Mouse (Mus musculus) spleen, postnatal 14 days (tissue): ENCODE results near the gene Prkce.

Experiments
- DNase-seq, 2 experiments: peaks; one replicate each; pipeline ENCODE4 v3.0.0; 2021 to 2022; ENCODE audit warnings: low spot score in 2 of 2

Gene Prkce

DNA sequence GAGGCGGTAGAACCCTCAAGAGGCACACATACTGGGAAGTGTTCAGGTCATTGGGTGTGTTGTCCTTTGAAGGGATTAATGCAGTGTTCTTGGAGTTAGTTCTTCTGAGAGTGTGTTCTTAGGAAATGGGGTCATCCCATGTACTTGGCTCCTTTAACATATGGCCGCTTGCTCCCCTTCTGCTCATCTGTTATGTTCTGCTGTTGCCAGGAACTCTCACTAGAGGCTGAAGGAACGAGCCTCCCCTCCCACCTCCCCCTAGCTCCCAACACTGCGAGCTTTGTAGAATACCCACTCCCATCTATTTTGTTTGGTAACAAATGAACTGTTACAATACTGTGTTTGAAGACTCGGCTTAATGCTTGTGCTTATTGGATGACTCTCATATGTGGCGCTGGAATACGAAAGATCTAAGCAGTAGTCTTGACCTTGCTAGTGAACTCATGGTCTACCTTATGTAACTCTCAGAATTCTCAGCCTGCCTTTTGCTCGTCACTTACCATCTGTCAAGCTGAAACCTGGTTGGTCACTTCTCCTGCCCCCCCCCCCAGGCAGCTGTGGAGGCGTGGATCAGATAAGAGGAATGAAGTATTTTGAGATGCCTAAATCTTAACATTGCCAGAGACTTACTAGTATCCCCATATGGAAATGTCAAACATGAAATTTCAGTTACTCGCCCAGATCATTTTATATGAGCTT is 58.1 kb downstream of the Prkce start:
- no peak for DNase-seq

DNA sequence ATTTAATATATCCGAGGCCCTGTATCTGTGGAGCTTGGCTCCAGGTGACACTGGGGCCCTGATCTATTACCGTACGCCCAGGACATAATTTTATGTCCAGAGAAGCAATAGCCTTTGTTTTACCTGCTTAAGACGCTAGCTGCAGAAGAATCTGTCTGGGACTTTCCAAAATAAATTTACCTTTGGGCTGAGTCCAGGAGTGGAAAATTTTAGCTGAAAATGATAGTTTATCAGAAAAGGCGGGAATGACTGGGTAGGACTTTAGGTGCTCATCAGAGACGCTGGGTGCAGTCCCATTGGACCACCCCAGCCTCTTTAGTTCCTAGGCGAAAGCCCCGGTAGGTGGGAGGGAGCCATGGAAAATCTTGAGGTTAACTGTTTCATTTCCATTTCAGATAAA is 58.6 kb downstream of the Prkce start:
- DNase-seq = no peak

DNA sequence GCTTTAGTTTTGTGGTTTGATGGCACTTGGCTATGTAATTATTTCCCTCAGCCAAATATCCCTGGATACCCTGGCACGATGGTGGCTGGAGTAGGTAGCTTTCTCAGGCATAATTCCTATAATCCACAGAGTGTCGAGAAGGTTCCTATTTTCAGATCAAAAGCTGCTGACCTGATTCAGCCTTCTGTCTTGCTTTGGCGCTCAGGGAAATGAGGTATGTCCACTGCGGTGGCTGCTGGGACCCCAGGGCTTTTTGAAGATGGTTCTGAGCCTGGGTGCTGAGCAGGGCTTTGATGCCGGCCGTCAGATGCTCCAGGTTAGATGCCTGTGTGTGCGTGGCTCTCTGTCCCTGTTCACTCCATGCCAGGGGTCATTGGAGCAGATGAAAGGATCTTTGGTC is 59.0 kb downstream of the Prkce start:
- DNase-seq = no peak

DNA sequence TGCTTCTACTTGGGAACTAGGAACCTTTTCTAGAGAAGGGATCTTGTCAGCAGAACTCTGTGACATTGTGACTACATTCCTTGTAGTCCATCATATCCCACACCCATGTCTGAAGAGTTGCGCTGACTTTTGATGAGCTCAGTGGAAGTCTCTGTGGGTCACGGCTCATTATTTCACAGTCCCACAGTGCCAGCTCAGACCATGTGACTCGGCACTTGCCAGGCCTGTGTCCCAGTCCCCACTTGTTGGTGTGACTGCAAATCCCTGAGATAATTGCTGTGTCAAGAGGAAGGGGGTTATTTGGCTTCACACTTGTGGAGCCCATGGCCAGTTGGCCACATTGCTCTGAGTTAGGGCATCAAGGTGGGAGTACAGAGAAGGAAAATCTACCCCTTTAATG is 59.8 kb downstream of the Prkce start:
- DNase-seq = no peak

DNA sequence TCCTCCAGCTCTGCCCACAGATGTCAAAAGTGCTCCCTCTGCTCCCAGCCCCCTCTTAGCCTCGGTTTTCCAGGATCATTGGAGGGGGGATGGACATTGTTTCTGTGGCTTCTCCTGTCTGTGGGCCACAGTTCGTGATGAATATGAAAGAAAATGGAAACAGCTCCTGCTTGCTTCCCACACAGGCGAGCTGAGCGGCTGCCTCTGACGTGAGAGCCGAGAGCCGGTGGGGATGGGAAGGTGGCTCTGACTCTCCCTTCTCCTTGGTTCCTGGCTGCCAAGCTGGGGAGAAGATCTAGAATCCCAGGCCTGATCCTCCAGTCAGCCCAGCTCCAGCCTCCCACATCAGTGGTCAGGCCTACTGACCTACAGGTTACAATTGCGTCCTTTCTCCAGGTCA is 61.3 kb downstream of the Prkce start:
- DNase-seq = no peak

DNA sequence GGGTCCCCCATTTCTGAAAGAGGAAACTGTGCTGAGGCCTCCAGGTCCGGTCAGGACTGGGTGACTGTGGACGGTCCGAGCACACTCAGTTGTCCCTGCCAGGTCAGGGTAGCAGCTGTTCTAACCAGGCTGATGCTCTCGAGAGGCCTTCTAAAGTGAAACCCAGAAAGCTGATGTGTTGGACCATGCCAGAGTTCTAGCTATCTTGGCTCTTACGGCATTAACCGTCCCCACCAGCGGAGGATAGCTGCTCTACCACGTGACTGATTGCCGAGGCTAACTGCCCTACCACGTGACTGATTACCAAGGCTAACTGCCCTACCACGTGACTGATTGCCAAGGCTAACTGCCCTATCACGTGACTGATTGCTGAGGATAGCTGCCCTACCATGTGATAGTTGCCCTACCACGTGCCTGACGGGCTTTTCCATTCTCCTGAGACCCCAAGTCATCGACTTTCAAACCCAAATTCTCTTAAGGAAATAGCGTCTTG is 62.6 kb downstream of the Prkce start:
- DNase-seq = no peak

DNA sequence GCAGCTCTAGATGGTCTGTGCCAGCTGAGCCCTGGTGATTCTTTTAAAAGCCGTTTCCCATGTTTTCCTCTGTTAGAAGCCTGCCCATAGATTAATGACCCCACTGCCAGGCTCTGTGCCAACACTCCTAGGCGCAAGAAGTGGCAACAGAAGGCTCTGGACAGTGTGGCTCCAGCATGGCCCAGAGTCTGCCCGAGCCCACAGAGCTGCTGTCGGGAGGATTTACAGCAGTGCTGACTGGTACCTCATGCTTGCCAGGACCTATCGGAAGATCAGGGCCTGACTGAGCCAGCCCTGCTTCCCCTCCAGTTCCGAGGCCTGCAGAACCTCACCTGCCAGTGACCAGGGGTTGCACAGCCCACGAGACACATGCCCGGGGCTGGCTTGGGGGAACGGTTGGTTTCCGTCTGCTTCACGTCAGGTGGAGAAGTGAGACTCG is 64.2 kb downstream of the Prkce start:
- no peak for DNase-seq

DNA sequence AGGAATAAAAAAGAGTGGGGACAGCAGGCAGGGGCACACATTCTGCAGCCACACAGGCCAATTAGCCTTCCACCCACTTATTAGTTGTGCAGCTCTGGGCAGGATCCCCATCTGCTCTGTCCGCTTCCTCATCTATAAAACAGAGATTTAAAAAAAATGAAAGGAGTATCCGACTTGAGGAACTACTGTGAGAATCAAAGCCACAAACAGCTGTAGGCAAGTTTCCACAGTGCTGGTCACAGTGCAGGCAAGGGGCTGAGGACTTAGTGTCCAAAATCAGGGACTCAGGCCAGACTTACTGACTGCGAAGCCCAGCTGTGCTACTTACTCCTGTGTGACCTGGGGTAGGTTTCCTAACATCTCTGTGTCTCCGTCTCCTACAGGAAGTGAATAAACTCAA is 64.7 kb downstream of the Prkce start:
- no peak for DNase-seq

DNA sequence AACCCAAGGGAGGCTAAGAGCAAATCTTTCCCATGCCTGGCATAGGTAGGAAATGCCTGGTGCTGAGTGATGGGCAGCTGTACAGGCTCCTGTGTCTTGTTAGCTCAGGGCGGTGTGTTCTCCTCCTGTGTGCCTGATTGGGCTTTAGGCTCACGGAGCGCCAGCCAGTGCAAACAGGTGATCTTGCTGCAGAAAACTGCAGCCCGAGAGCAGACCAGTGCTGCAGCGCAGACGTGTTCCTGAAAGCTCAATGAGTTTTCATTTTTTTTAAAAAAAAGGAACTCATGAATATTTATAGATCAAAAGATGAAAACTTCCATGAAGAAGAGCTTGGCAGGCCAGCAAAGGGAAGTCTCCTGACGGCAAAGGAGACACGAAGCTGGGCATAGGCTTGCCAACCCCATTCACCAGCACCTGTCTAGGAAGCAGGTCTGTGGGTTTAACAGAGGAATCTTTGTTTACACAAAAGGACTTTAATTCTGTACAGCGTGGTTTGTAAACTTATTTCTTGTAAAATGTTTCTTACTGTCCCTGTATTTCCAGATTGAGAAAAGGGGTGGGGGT is 67.1 kb downstream of the Prkce start:
- no peak for DNase-seq

DNA sequence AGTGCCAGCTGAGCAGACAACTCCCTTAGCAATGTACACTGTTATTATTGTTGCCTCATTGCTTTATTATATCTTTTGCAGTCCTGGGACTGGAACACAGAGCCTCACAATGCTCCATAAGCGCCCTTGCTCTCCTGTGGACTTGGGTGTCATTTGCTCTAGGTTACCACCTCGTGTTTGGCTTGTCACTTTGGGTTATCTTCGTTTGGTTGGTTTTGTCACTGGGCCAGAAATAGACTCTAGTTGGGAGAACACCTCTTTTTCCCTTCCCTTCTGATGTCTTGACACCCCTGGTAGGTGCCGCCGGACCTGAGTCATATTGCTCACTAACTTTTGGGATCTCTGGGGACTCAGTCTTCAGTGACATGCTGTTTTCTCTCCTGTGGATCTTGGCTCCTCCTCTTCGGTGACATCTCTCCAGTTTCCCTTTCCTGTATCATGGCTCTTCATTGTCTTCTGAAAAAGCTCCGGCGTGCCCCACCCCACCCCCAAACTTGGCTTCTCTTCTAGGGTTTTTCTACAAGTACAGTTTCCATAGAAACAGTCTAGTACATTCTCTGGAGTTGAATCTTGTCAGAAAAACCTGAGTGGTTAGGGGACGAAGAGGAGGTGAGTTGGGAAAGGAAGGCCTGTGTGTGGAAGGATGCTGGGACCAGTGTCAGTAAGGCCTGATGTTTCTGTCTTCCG is 68.6 kb downstream of the Prkce start:
- DNase-seq = no peak

DNA sequence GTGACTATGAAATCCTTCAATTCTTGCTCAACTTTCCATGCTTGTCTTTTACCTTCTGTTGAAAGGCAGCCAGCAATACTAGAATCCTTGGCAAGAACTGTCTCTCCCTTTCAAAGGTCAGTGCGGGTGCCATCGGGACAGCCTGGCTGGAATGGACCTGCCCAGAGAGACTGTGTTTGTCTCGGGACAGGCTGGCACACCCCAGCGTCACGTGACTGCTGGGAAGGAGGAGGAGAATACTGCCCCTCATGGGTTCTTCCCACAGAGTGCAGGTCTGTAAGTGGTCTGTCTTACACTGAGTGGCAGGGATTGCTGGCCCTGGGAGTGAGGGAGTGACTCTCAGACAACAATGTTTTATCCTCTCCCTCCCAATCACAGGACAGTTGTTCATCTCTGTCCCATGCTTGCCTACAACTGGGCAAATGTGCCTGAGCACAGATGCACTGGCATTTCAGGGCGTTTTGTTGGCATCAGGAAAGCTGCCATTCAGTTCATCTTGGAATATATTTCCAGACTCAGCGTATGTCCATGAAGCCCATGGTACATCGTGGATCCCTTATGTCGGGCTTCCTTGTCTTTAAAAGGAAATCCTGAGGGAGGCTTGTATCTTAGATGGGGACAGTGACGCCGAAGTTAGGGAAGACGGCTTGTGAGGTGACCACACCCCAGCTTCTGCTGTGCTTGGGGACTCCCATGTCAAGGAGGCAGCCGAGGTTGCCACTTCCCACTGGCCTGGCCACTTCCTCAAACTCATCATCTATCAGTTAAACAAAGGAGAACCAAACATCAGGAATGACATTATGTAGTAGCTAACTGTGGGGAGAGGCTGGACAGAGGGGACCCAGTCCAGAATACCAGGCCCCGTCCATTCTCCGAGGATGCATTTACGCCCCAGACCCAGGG is 69.5 kb downstream of the Prkce start:
- no peak for DNase-seq

DNA sequence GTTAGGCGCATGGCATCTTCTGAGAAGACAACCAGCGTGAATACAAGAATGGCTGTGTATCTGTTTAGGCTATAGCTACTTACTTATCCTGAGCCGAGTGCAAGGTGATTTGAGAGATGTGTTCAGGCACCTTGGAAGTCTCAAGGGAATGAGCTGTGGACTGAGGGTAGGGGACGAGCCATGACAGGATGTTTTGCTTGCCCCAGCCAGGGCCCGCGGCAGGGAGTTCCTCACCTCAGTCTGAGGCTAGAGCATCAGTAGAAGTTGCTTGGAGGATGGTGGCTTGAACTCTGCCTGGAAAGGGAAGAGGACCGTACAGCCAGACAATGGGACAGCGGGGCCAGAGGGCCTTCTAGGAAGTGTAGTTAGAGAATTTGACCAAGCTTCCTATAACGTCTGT is 74.7 kb downstream of the Prkce start:
- DNase-seq = no peak

DNA sequence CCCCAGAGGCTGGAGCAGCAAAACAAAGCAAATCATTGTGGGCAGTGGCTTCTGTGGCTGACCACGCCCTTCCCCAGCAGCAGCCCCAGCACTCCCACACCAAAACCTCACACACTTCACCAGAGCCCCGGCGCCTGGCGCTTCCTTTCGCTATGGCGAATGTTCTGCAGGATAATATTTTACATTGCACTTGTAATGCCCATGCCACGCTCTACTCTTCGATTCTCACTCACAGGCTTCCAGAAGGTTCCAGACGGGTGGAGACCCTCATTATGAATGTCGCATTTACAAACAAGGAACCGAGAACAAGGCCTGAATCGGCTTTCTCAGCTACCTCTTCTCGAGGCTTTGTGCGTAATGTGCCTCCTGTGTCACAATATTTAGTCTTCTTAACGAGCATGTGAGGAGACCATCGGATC is 75.5 kb downstream of the Prkce start:
- DNase-seq = no peak

DNA sequence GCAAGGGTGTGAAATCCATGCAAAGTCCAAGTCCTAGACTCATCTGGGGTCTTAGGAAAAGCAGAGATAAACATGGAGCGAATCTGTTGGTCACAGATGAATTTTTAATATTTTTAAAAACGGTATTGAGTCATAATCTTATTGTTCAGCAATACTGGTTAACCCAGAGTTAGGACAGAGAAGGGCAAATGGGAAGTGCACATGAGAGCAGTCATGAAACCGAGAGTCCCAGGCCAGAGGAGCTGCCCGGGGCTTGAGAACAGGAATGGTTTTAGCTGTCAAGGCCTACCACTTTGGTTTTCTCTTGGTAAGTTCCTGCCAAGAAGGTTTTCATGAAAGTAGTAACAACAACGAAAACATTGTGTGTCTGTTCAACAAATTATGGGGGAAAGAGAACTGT is 76.8 kb downstream of the Prkce start:
- DNase-seq = no peak

DNA sequence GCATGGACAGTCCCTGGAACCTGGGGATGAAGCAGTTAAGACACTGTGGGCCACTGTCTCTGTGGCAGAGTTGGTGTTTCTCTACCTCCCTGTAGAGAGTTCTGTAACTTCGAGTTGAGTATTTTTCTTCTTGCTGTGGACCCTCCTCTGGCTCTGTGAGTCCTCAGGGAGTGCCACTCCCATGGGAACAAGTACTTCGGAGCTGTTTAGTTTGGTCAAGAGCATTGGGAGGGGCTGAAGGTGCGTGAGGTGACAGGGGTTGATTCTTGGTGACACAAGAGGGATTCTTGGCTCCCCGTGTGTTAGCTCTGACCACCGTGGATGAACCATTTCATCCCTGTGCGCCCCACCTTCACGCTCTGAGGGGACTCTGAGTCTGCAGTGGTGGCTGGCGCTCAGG is 81.2 kb downstream of the Prkce start:
- no peak for DNase-seq

DNA sequence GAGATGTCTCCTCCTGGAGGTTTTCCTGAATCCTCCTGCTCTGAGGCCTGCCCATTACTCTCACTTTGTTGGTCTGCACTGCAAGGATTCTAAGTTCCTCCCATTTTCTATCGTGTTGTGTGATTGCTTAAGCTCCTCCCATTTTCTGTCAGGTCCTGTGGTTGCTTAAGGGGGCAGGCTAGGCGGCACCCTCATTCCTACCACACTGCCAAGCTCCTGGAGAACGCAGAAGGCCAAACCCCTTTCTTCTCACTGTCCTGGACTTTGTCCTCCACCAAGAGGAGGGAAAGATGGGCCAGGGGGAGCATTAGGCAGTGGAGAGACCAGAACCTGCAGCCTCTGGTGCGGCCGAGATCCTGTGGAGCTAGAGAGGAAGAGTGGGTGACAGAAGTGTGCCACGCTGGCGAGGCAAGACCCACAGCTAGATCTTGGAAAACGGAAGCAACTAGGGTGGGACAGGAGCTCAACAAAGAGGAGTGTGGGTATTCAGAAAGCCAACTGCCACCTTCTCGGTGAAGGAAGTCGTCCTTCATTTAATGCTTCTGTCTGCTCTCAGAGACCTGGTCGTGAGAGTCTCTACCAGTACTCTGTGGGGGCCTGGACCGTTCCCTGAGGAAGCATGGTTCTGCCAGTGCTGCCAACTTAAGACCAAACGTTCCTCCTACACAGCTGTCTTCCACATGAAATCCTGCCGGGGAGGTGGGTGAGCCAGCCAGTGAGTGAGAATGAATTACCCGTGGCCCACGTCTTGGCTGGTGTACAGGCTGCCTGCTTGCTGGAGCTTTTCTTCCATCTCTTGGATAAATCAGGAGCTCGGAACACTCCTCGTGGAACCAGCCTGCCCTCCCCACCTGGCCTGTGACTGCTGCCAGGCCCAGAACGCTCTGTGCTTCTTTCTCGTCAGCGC is 82.2 kb downstream of the Prkce start:
- no peak for DNase-seq

DNA sequence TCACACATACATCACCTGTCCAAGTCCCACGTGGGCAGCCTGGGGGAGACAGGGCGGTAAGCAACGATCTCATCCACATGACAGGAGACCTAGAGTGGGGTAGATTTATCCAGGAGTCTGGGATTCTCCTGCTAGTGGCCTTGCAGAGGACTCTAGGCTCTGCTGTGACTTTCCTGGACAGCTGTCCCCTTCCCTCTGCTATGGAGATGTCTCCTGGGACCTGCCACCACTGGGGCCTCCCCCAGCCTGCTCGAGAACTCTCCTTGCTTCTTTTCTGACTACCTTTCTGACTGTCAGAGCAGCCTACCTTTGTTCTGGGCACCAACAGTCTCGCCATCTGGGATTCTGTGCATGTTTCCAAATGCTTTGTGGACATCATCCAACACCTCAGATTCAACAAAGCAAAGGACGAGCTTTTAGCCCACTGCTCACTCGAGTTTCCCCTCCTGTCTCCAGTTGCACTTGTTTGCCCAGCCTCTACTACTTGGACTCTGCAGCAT is 82.9 kb downstream of the Prkce start:
- no peak for DNase-seq

DNA sequence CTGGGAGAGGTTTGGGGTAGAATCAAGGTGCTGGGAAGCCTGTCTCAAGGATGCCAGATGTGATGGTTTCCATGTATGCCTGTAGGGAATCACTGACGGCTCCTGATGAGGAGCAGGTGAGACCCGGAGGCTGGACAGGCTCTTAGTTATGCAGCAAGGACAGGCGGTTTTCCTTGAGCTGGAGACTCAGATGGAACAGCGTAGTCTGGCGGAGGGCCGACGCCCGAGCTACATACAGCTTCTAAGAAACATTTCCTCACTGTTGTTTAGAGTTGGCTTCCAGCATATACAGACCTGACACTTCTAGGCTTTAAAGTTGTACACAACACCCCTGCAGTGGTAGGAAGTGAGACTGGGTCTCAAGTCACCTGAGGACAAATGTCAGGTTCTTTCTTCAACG is 86.3 kb downstream of the Prkce start:
- no peak for DNase-seq

DNA sequence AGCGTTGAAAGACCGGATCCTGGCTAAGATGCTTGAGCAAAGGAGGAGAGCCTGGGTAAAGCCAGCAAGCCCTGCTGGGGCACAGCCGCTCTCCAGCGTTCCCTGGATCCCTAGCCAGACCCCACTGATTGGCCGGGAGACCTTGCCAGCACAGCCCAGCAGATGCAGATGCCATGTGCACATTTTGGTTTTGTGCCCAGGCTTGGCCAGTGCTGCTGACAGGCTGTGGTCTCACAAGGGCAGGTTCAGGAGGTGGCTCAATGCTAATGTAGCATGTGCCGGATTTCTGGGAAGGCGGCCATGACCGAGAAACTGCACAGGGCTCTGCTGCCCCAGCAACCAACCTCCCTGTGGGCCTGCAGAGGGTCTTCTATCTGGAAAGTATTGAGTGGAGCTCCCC is 86.7 kb downstream of the Prkce start:
- no peak for DNase-seq

DNA sequence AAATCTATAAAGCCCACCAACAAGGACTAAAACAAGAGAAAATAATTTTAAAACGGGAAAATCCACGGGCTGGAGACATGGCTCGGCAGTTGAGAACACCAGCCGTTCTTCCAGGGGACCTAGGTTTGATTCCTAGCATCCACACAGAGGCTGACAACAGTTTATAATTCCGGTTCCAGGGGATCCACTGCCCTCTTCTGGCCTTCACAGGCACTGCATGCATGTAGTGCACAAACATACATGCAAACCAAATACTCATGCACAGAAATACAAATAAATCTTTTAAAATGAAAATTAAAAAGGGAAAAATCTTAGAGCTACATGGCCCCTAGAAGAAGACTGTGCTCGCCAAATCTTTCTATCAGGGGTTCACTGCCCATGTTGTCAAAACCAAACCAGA is 87.4 kb downstream of the Prkce start:
- no peak for DNase-seq

DNA sequence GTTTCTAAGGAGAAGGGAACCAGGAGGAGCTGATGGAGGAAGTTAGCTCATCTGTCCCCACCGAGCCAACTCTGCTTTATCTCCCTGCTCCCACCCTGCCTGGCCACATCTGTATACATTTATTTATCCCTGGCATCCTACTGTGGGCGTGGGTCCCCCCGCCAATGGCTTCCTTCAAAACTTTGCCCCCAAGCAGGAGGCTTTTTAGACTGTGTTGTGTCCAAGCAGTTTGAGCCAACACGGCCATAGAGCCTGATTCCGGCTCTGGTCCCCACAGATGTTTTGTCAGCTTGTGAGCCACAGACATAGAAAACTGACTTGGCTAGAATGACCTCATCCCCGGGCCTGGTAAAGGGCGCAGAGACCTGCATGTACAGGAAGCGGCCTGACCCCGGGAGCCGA is 89.1 kb downstream of the Prkce start:
- no peak for DNase-seq
